Mouse (Mus musculus) heart, postnatal 4 days (tissue): ENCODE measurements around the gene Hpgds. TPM values are rescaled to one million over a fixed set of nuclear protein-coding genes. Genes with fewer than 3 reads are reported as not detected.

ENCODE experiments used
- total RNA-seq, 2 experiments: library from RNA; stranded (reverse); gene quantifications; 2 replicates each; pipeline ENCODE4 v1.2.3; 2021

The Hpgds gene
- total RNA-seq, 2 experiments from 2014 or later, result 1.0 to 1.1 TPM

Other genes with a start within 250 kb of the Hpgds start
- 10 to 100 TPM; 35.9 to 41.7 TPM for gene Smarcad1, start 102.3 kb downstream of the Hpgds start, total RNA-seq
- gene C130060K24Rik, start 236.2 kb upstream of the Hpgds start, total RNA-seq, result not detected